Mouse (Mus musculus): Measurements from ENCODE around the gene Psmc5. TPM values are rescaled to one million over a fixed set of nuclear protein-coding genes. Genes with fewer than 3 reads are reported as not detected.

The Psmc5 gene
- polyA plus RNA-seq, 1 experiment from 2014 or later = 389 TPM

DNA sequence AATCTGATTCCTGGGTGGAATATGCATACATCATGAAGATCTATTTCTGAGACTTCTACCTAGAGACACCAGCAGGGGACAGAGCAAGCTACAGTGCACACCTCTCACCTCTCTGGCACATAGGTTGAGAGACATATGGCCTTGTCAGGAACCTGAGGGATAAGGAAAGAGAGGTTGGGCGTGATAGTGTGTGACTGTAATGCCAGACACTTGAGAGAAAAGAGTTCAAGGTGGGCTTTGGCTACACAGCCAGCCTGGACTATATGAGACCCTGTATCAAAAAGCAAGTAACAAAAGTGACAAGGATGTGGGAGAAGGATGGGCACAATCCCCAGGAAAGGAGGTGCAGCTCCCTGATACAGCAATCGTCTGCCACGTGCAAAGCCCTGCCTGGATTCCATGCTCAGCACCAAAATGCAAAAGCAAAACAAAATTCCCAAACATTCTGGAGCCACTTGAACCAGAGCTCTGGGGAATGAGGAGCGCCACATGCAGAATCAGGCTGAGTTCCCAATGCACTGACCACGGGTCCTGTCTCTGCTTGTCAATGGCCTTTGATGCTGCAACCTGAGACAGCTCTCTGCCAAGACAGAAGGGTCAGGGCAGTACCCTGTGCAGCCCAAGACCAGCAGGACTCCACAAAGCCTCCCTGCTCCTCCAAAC, 15.3 kb downstream of the Psmc5 start:
- 47% methylated on average over 5 of the region's 5 CpGs for WGBS
- no peak for ATAC-seq (replicated peaks; ENCODE audit: insufficient number of reproducible peaks, low FRiP score, low TSS enrichment, low read depth)
- Histone ChIP-seq H3K9ac (replicated peaks; ENCODE audit: low read length) (peak overlapping the region; percentile 98), H3K4me1 (ENCODE audit: control insufficient read depth, insufficient read depth, low read length) (peaks cover 6% of the 10 kb centered on the region; the same call in 1 of the 2 replicates), H3K4me2 (ENCODE audit: low read depth, low read length) (peak overlapping the region; percentile 77), H3K27ac (replicated peaks; ENCODE audit: low read depth, low read length) (peak overlapping the region; percentile 9; the same call in 1 of the 2 replicates), H3K36me3 (replicated peaks; ENCODE audit: control insufficient read depth, insufficient read depth, low read depth, low read length) (no peaks in the 10 kb centered on the region), H3K27me3 (ENCODE audit: control insufficient read depth, insufficient read depth, low read length) (no peaks in the 10 kb centered on the region), H3K9me3 (replicated peaks; ENCODE audit: control insufficient read depth, low read length) (no peaks in the 10 kb centered on the region), H3K4me3 (ENCODE audit: low read depth, low read length) (peak overlapping the region; percentile 97)
- no peak for DNase-seq (ENCODE audit: low spot score)

DNA sequence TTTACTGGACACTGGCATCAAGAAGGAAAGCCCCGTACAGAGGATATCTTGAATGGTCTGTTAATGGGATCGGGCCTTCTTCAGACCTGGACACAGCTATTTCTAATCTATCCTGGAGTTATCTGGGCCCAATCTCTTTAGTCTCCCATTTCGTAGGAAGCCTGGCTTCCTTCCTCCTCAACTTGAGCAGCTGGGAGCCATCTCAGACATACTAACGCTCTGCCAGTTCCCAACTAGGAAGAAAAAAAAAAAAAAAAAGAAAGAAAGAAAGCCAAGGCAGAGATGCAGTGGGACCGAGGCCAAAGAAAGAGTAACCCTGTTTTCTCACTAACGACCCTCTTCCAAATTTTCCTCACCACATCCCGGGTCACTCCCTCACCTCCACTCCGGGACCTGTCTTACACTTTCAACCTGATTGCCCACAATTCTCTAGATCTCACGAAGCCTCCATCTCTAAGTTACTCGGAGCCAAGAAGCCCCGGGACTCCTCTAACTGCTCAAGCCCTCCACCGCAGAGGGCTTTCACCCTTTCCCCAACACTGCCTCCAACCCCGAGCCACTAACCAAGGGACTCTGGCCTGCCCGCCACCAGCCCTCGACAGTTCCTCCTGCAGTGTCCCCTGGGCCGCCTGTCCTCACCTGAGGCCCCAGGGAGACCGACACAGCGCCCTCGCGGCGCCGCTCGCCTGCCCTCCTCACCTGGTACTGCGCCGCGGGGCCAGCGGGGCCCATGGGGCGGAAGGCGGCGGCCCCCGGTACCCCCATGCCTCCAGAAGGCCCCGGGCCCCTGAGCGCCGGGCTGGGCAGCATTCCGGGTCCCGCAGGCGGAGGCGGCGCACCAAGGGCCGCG, 16.1 kb downstream of the Psmc5 start:
- Histone ChIP-seq H3K9ac (replicated peaks; ENCODE audit: low read length) (peak overlapping the region; percentile 98), H3K4me2 (ENCODE audit: low read depth, low read length) (peak overlapping the region; percentile 77), H3K36me3 (replicated peaks; ENCODE audit: control insufficient read depth, insufficient read depth, low read depth, low read length) (no peaks in the 10 kb centered on the region), H3K4me1 (ENCODE audit: control insufficient read depth, insufficient read depth, low read length) (peaks cover 6% of the 10 kb centered on the region; the same call in 1 of the 2 replicates), H3K27me3 (ENCODE audit: control insufficient read depth, insufficient read depth, low read length) (no peaks in the 10 kb centered on the region), H3K4me3 (ENCODE audit: low read depth, low read length) (peak overlapping the region; percentile 97), H3K27ac (replicated peaks; ENCODE audit: low read depth, low read length) (peak overlapping the region; percentile 93), H3K9me3 (replicated peaks; ENCODE audit: control insufficient read depth, low read length) (no peaks in the 10 kb centered on the region)
- 2% methylated on average over 41 of the region's 41 CpGs for WGBS
- peak; percentile 45 for ATAC-seq (replicated peaks; ENCODE audit: insufficient number of reproducible peaks, low FRiP score, low TSS enrichment, low read depth)
- peak; percentile 34 for DNase-seq (ENCODE audit: low spot score)

DNA sequence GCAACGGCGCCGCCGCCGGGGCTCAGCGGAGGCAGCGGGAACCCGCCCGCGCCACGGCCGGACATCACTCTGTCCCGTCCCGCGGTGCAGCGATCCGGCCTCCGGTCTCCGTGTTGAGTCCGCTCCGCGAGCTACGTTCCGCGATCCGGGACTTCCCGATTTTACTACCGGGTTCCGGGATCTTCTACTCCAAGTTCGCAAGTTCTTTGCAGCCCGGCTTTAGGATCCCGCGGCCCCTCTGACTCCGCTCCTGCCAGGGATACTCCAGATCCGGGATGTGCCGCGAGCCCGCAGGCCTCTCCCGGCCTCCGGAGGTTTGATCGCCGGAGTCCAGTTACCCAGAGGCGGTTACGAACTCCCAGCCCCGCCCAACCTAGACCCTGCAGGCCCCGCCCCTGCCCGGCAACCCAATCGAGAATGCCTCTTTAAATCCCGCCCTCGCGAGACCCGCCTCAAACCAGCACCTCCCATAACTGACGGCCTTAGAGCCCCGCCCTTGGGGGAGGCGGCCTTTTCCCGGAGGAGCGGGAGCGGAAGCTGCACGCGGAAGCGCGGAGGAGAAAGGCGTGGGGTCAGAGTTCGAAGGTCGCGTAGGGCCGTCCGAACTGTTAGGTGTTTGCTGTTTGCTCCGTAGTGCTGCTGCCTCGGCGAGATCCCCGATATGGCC, 16.8 kb downstream of the Psmc5 start, which contains the start of gene Smarcd2:
TSS of gene Smarcd2 (minus strand) at position 329 of the 667 bp plus-strand sequence.
- Histone ChIP-seq H3K4me3 (ENCODE audit: low read depth, low read length) (peak within 1 kb of the TSS; percentile 97), H3K4me2 (ENCODE audit: low read depth, low read length) (peak within 1 kb of the TSS; percentile 77), H3K9me3 (replicated peaks; ENCODE audit: control insufficient read depth, low read length) (no peaks in the 10 kb centered on the region), H3K27ac (replicated peaks; ENCODE audit: low read depth, low read length) (peak within 1 kb of the TSS; percentile 93), H3K27me3 (ENCODE audit: control insufficient read depth, insufficient read depth, low read length) (no peaks in the 10 kb centered on the region), H3K36me3 (replicated peaks; ENCODE audit: control insufficient read depth, insufficient read depth, low read depth, low read length) (no peaks in the 10 kb centered on the region), H3K9ac (replicated peaks; ENCODE audit: low read length) (peak within 1 kb of the TSS; percentile 98), H3K4me1 (ENCODE audit: control insufficient read depth, insufficient read depth, low read length) (peaks cover 6% of the 10 kb centered on the region; the same call in 1 of the 2 replicates)
- ATAC-seq (replicated peaks; ENCODE audit: insufficient number of reproducible peaks, low FRiP score, low TSS enrichment, low read depth) (peak; percentile 90), DNase-seq (ENCODE audit: low spot score) (peak; percentile 99)
- WGBS = under 1% methylated on average over 71 of the region's 72 CpGs

DNA sequence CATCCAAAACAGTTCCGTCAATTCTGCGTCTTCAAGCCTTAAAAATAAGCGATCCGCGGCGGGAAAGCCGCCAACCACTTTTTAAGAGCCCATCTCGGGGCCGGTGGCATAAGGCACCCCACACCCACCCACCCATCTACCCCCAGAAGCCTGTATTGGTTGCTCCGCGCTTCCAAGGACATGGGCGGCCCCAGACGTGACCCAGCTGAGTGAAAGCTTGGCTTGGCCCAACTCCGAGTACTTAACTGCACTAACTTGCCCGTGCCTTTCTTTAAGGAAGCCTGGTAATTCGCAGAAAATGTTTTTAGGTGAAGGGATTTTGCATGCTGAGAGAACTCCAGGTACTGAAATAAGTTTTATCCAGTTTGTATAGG, 17.3 kb downstream of the Psmc5 start:
- WGBS = 16% methylated on average over 16 of the region's 16 CpGs
- Histone ChIP-seq H3K27me3 (ENCODE audit: control insufficient read depth, insufficient read depth, low read length) (no peaks in the 10 kb centered on the region), H3K4me2 (ENCODE audit: low read depth, low read length) (peak overlapping the region; percentile 71), H3K4me3 (ENCODE audit: low read depth, low read length) (peak overlapping the region; percentile 97), H3K9ac (replicated peaks; ENCODE audit: low read length) (peak overlapping the region; percentile 65), H3K36me3 (replicated peaks; ENCODE audit: control insufficient read depth, insufficient read depth, low read depth, low read length) (no peaks in the 10 kb centered on the region), H3K4me1 (ENCODE audit: control insufficient read depth, insufficient read depth, low read length) (peaks cover 3% of the 10 kb centered on the region; the same call in 1 of the 2 replicates), H3K9me3 (replicated peaks; ENCODE audit: control insufficient read depth, low read length) (no peaks in the 10 kb centered on the region), H3K27ac (replicated peaks; ENCODE audit: low read depth, low read length) (peak overlapping the region; percentile 65)
- no peak for DNase-seq (ENCODE audit: low spot score)
- no peak for ATAC-seq (replicated peaks; ENCODE audit: insufficient number of reproducible peaks, low FRiP score, low TSS enrichment, low read depth)

DNA sequence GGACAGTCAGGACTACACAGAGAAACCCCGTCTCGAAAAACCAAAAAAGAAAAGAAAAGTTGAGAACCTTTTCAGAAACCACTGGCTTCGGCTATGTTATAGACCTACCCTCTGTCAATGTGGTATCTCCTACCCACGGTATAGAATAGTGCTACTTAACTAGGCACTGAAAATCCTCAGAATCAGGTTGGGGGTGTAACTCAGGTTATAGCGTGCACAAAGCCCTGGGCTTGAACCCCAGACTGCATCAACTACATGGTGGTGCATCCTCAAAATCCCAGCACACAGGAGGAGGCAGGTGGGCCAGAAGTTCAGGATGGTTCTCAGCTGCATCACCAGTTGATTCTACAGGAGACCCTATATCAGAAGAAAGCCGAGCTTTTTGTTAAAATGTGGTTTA, 17.9 kb downstream of the Psmc5 start:
- no peaks in the 10 kb centered on the region for H3K27me3 ChIP-seq (ENCODE audit: control insufficient read depth, insufficient read depth, low read length)
- DNase-seq (ENCODE audit: low spot score) (no peak), ATAC-seq (replicated peaks; ENCODE audit: insufficient number of reproducible peaks, low FRiP score, low TSS enrichment, low read depth) (no peak)
- no peak overlapping the region for H3K4me3 ChIP-seq (ENCODE audit: low read depth, low read length)
- 97% methylated on average over 6 of the region's 6 CpGs for WGBS
- no peak overlapping the region; the same call in 1 of the 2 replicates for H3K4me2 ChIP-seq (ENCODE audit: low read depth, low read length)
- H3K36me3 ChIP-seq (replicated peaks; ENCODE audit: control insufficient read depth, insufficient read depth, low read depth, low read length) = no peaks in the 10 kb centered on the region
- H3K4me1 ChIP-seq (ENCODE audit: control insufficient read depth, insufficient read depth, low read length) = no peaks in the 10 kb centered on the region
- H3K9me3 ChIP-seq (replicated peaks; ENCODE audit: control insufficient read depth, low read length) = no peaks in the 10 kb centered on the region
- H3K9ac ChIP-seq (replicated peaks; ENCODE audit: low read length) = no peak overlapping the region
- H3K27ac ChIP-seq (replicated peaks; ENCODE audit: low read depth, low read length) = no peak overlapping the region

DNA sequence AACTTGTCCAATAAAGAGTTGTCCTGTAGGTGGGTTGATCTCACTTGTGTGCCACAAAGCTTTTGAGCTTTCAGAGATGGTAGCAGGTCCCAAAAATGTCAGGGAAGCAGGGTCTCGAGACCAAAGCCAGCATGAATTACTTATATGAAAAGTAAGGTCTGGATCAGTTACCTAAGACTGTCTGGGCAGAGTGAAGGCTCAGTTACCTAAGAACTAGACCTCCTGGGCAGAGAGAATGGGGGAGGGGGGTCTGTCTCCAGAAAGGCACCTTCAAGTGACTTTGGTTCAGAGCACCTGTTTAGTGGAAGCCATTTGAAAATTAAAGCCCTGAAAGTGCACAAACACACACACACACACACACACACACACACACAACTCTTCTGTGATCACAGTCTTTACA, 18.4 kb downstream of the Psmc5 start:
- Histone ChIP-seq H3K36me3 (replicated peaks; ENCODE audit: control insufficient read depth, insufficient read depth, low read depth, low read length) (no peaks in the 10 kb centered on the region), H3K27ac (replicated peaks; ENCODE audit: low read depth, low read length) (no peak overlapping the region), H3K4me3 (ENCODE audit: low read depth, low read length) (no peak overlapping the region), H3K27me3 (ENCODE audit: control insufficient read depth, insufficient read depth, low read length) (no peaks in the 10 kb centered on the region), H3K9ac (replicated peaks; ENCODE audit: low read length) (no peak overlapping the region), H3K4me2 (ENCODE audit: low read depth, low read length) (no peak overlapping the region), H3K9me3 (replicated peaks; ENCODE audit: control insufficient read depth, low read length) (no peaks in the 10 kb centered on the region), H3K4me1 (ENCODE audit: control insufficient read depth, insufficient read depth, low read length) (no peaks in the 10 kb centered on the region)
- 90% methylated on average over 1 of the region's 1 CpGs for WGBS
- ATAC-seq (replicated peaks; ENCODE audit: insufficient number of reproducible peaks, low FRiP score, low TSS enrichment, low read depth) = no peak
- no peak for DNase-seq (ENCODE audit: low spot score)

DNA sequence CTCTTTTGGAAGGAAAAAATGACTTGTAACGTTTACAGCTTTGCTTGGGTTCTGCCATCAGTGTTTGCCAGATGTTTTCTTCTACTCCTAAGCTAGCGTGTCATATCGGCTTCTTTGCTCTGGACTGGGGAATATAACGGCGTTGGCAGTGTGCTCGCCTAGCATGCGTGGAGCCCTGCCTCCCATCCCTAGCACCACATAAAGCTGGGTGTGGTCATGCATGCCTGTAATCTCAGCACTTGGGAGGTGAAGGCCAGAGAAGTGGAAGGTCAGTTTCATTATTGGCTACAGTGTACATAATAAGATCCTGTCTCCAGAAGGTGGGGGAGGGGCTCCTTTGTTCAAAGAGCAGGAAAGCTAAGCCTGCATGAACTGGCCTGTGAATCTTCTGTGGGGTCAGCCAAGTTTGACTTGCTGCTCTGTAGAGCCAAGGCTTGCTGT, 19.0 kb downstream of the Psmc5 start:
- Histone ChIP-seq H3K9ac (replicated peaks; ENCODE audit: low read length) (no peak overlapping the region), H3K36me3 (replicated peaks; ENCODE audit: control insufficient read depth, insufficient read depth, low read depth, low read length) (no peaks in the 10 kb centered on the region), H3K4me3 (ENCODE audit: low read depth, low read length) (no peak overlapping the region), H3K9me3 (replicated peaks; ENCODE audit: control insufficient read depth, low read length) (no peaks in the 10 kb centered on the region), H3K4me1 (ENCODE audit: control insufficient read depth, insufficient read depth, low read length) (no peaks in the 10 kb centered on the region), H3K4me2 (ENCODE audit: low read depth, low read length) (no peak overlapping the region), H3K27ac (replicated peaks; ENCODE audit: low read depth, low read length) (no peak overlapping the region; the same call in 1 of the 2 replicates), H3K27me3 (ENCODE audit: control insufficient read depth, insufficient read depth, low read length) (no peaks in the 10 kb centered on the region)
- no peak for ATAC-seq (replicated peaks; ENCODE audit: insufficient number of reproducible peaks, low FRiP score, low TSS enrichment, low read depth)
- 78% methylated on average over 7 of the region's 7 CpGs for WGBS
- no peak for DNase-seq (ENCODE audit: low spot score)
